Mouse (Mus musculus) spleen, adult 2 months (tissue): ENCODE results near the gene Cdc42ep3. TPM values are rescaled to one million over a fixed set of nuclear protein-coding genes. Genes with fewer than 3 reads are reported as not detected.

Experiments used
- DNase-seq, 2 experiments: peaks; one replicate each; pipeline versions ENCODE4 v3.0.0 to v3.0.0-alpha.2; 2012 to 2021; ENCODE audit warnings: low spot score in 2 of 2, low read depth in 1 of 2
- H3K27ac ChIP-seq: fragments of 200-500 bp; 2 replicates; pipeline ENCODE4 v1.5.1; 2012; ENCODE audit warnings: low read length, inconsistent platforms; ENCODE audit not compliant: insufficient read depth
- H3K27me3 ChIP-seq: fragments of 200-500 bp; 2 replicates; pipeline ENCODE4 v1.6.1; 2012; ENCODE audit warnings: mild to moderate bottlenecking, moderate library complexity, low read length, inconsistent platforms; ENCODE audit not compliant: control insufficient read depth, insufficient read depth
- H3K36me3 ChIP-seq: fragments of 200-500 bp; 2 replicates; pipeline ENCODE4 v1.6.1; 2012; ENCODE audit warnings: mild to moderate bottlenecking, low read length, inconsistent platforms; ENCODE audit not compliant: control insufficient read depth, insufficient read depth
- H3K4me1 ChIP-seq: fragments of 200-500 bp; 2 replicates; pipeline ENCODE4 v1.6.1; 2011; ENCODE audit warnings: inconsistent platforms; ENCODE audit not compliant: control insufficient read depth, insufficient read depth, insufficient read length
- H3K4me3 ChIP-seq: fragments of 200-500 bp; 2 replicates; pipeline ENCODE4 v1.5.1; 2011; ENCODE audit warnings: mild to moderate bottlenecking, inconsistent platforms; ENCODE audit not compliant: insufficient read depth, insufficient read length; ENCODE audit errors: extremely low read depth
- CTCF ChIP-seq: fragments of 200-500 bp; IDR thresholded peaks from 2 replicates; pipeline ENCODE4 v1.5.1; 2011; ENCODE audit warnings: mild to moderate bottlenecking, inconsistent platforms; ENCODE audit not compliant: insufficient read depth, insufficient read length, insufficient replicate concordance; ENCODE audit errors: extremely low read depth
- POLR2A ChIP-seq: fragments of 200-500 bp; IDR thresholded peaks from 2 replicates; pipeline ENCODE4 v1.6.1; 2011; ENCODE audit warnings: low read depth, low read length, inconsistent platforms
- WGBS: fragments of 180-500 bp; shearing (Covaris S2); methylation state at CpG from one replicate; pipeline ENCODE4 v1.1.7; 2018; 5-methylcytosine and 5-hydroxymethylcytosine counted together
- polyA plus RNA-seq: library from polyadenylated mRNA; depleted of rRNA; stranded (reverse); fragments of >200 nt; gene quantifications from 2 replicates; pipeline ENCODE4 v1.2.3, GENCODE M21; 2012

Gene Cdc42ep3
- polyA plus RNA-seq, 1 experiment = 9.1 TPM

GRCm38 (mm10) chr17:79379191-79379590 lies 24.3 kb upstream of the Cdc42ep3 start:
- no peak for TF ChIP-seq CTCF
- no peak for TF ChIP-seq POLR2A
- no peak overlapping the region for H3K27ac ChIP-seq
- no peak overlapping the region for H3K4me3 ChIP-seq
- DNase-seq = no peak
- no peaks in the 10 kb centered on the region for H3K27me3 ChIP-seq
- WGBS = 18% methylated on average over 5 of the region's 5 CpGs
- no peaks in the 10 kb centered on the region; the same call in 1 of the 2 replicates for H3K4me1 ChIP-seq
- H3K36me3 ChIP-seq = no peaks in the 10 kb centered on the region

- Histone ChIP-seq H3K4me1 (no peaks in the 10 kb centered on the region; the same call in 1 of the 2 replicates), H3K4me3 (no peak overlapping the region), H3K27ac (no peak overlapping the region), H3K27me3 (no peaks in the 10 kb centered on the region), H3K36me3 (no peaks in the 10 kb centered on the region)
- DNase-seq = no peak
- TF ChIP-seq POLR2A = no peak
- 83% methylated on average over 6 of the region's 6 CpGs for whole genome bisulfite sequencing
Measured at GRCm38 (mm10) chr17:79376434-79377210, 21.7 kb upstream of the Cdc42ep3 start.

- Histone ChIP-seq H3K36me3 (no peaks in the 10 kb centered on the region), H3K27ac (no peak overlapping the region), H3K4me1 (no peaks in the 10 kb centered on the region), H3K4me3 (no peak overlapping the region), H3K27me3 (no peaks in the 10 kb centered on the region)
- TF ChIP-seq CTCF = no peak
- 87% methylated on average over 5 of the region's 5 CpGs for WGBS
- DNase-seq = no peak
Measured at GRCm38 (mm10) chr17:79372973-79373372, 18.1 kb upstream of the Cdc42ep3 start.

- Histone ChIP-seq H3K4me1 (no peaks in the 10 kb centered on the region), H3K36me3 (no peaks in the 10 kb centered on the region), H3K27ac (no peak overlapping the region), H3K27me3 (no peaks in the 10 kb centered on the region), H3K4me3 (no peak overlapping the region)
- TF ChIP-seq POLR2A (no peak), CTCF (no peak)
- no peak for DNase-seq
- 82% methylated on average over 5 of the region's 5 CpGs for WGBS
Measured at GRCm38 (mm10) chr17:79364749-79365450, 10.0 kb upstream of the Cdc42ep3 start.

GRCm38 (mm10) chr17:79356071-79356601 lies 1.2 kb upstream of the Cdc42ep3 start:
- WGBS = 4% methylated on average over 24 of the region's 24 CpGs
- H3K27me3 ChIP-seq = no peaks in the 10 kb centered on the region
- H3K4me1 ChIP-seq = no peaks in the 10 kb centered on the region; the same call in none of the 2 replicates
- TF ChIP-seq CTCF (no peak), POLR2A (no peak)
- peak overlapping the region; percentile 74 for H3K4me3 ChIP-seq
- H3K36me3 ChIP-seq = no peaks in the 10 kb centered on the region
- peak overlapping the region; percentile 76 for H3K27ac ChIP-seq
- DNase-seq = no peak

GRCm38 (mm10) chr17:79355271-79355991 lies 540 bp upstream of the Cdc42ep3 start:
- Histone ChIP-seq H3K36me3 (no peaks in the 10 kb centered on the region), H3K27me3 (no peaks in the 10 kb centered on the region), H3K4me1 (no peaks in the 10 kb centered on the region; the same call in none of the 2 replicates), H3K4me3 (peak overlapping the region; percentile 74), H3K27ac (peak overlapping the region; percentile 76)
- TF ChIP-seq CTCF = no peak
- TF ChIP-seq POLR2A = no peak; the same call in 1 of the 2 replicates
- peak; percentile 34 to 65 for DNase-seq
- WGBS = under 1% methylated on average over 59 of the region's 59 CpGs
